Mouse (Mus musculus) liver, embryonic 14 days (tissue): ENCODE measurements around the gene Senp5. TPM values are rescaled to one million over a fixed set of nuclear protein-coding genes. Genes with fewer than 3 reads are reported as not detected.

Experiments used
- polyA plus RNA-seq: library from polyadenylated mRNA; depleted of rRNA; stranded (reverse); fragments of >200 nt; gene quantifications from 2 replicates; pipeline ENCODE4 v1.2.3, GENCODE M21; 2012; rRNA removed

Gene Senp5
- polyA plus RNA-seq = 4.5 and 5.6 TPM in 2 replicates

DNA sequence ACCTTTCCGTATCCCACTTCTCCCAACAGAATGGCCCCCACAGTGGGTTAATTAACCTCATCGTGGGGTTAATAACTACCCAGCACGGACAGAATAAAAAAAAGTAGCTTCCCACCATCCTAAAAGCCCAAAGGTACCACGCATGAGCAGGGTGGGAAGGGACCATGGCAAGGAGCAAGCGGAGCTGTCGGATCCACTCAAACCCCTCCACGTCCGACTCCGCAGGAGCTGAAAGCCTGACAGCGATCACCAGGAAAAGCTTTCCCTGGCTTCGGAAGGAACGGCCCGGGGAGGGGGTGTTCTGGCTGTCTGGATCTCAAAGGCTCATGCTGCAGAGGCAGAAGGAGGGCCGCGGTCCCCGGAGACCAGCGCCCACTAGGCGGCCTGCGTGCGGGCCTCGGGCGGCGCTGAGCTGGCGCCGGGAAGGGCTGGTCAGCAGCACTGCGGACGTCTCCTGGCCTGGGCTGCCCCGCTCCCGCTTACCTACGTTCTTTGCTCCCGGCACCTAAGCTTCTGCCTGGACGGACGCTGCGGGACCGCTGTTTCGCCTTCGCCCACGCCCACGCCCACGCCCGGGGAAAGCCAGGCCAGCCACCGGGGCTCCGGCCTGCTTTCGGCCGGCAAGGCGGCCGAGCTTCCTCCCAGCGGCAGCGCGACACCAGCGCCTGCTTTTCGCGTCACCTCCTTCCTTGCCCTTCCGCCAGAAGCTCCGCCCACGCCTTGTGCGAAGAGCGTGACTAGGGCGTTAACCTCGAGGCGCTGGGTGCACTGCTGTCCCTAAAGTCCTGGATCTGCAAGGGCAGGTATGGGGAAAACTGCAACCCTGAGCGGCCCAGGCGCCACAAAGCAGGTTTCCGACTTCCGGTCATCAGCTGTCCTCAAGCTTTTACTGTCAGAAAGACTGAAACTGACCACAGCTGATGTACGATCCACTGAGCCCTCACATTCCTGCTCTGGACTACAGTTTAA lies at the start of gene Senp5:
Senp5 (minus strand) TSS at position 779 of the 969 bp plus-strand sequence.

DNA sequence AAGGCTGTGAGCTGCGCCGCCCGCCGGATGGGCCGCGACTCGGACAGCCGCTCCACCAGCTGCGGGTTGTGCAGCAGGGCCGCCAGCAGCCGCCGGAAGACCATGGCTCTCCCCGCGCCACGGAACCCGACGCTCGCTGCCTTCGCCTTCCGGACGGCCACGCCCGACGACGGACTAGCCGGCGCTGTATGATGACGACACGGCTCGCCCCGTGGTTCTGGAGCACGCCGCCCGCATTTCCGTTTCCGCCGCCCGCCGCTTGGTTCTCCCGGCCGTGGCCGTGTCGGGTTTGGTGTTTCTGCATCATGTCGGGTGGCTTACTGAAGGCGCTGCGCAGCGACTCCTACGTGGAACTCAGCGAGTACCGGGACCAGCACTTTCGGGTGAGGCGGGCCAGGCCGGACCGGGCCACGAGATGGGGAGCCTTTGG lies 54.7 kb downstream of the Senp5 start, which contains the start of the genes 0610012G03Rik and Ncbp2:
0610012G03Rik (minus strand) TSS at position 150 of the 430 bp plus-strand sequence.
Ncbp2 (plus strand) TSS at position 169 of the 430 bp plus-strand sequence.

DNA sequence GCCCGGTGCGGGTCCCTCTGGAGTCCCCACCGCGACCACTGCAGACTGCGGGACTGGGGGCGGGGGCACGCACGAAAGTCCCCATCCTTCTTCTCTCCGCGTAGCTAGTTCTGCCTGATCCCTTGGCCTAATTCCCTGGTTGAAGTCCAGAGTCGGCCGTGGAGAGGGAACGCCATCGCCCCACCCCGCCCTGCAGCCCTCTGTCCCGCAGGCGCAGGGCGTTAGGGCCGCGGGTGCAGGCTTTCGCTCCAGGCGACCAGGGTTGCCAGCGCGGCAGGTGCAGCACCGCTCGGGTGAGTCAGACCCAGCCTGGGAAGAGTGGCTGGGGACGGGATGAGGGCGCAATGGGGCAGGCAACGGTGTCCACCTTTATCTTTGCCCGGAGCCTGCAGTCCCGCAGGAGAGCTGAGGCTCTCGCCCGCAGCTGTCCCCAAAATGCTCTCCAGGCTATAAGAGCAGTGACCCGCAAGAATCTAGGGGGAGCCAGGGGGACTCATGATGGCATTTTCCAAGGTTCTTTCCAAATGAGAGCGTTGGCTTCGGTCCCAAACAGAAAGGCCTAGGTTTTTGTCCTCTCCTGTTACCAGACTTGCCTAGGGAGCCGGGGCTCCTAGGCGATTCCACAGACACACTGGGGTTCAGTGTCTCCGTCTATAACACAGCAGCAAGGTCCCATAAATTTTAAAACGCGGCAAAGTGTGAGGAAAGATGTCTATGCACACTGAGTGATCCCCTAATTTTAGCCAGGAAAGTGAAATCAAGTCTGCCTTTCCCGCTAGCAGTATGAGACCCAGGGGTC lies 69.1 kb downstream of the Senp5 start, which contains the start of gene Pigz:
Pigz (plus strand) TSS at position 101 of the 799 bp plus-strand sequence.

Other genes with a start within 250 kb of the Senp5 start
- gene Meltf, start 124.5 kb downstream of the Senp5 start, polyA plus RNA-seq = 0.03 and 0.08 TPM in 2 replicates
- gene Pigz, start 69.4 kb downstream of the Senp5 start, polyA plus RNA-seq = 0.08 and 0.15 TPM in 2 replicates
- 18.6 and 18.8 TPM in 2 replicates for gene 0610012G03Rik, start 54.8 kb downstream of the Senp5 start, polyA plus RNA-seq
- 25.9 and 27.6 TPM in 2 replicates for gene Ncbp2, start 54.8 kb downstream of the Senp5 start, polyA plus RNA-seq
- gene Pak2, start 76.1 kb upstream of the Senp5 start, polyA plus RNA-seq = 6.7 and 8.3 TPM in 2 replicates
- gene Pigx, start 96.5 kb upstream of the Senp5 start, polyA plus RNA-seq = 13.0 and 14.9 TPM in 2 replicates
- gene Cep19, start 96.5 kb upstream of the Senp5 start, polyA plus RNA-seq = 2.6 and 2.7 TPM in 2 replicates
- gene Nrros, start 162.3 kb upstream of the Senp5 start, polyA plus RNA-seq = 9.5 and 13.9 TPM in 2 replicates
- gene Bex6, start 176.5 kb upstream of the Senp5 start, polyA plus RNA-seq = 0.89 and 1.1 TPM in 2 replicates
- 4.2 and 5.1 TPM in 2 replicates for gene Fbxo45, start 243.9 kb upstream of the Senp5 start, polyA plus RNA-seq
- gene Wdr53, start 243.9 kb upstream of the Senp5 start, polyA plus RNA-seq = 8.9 and 9.0 TPM in 2 replicates